Mouse (Mus musculus): ENCODE measurements around the gene Hcn2.

GRCm38 (mm10) chr10:79669576-79670057 is 46.8 kb upstream of the Hcn2 start:
- TF ChIP-seq CTCF (IDR thresholded peaks at IDR 0.05; ENCODE audit: borderline replicate concordance, insufficient read depth, low read depth, low read length): no peak
- TF ChIP-seq POLR2A (IDR thresholded peaks at IDR 0.05; ENCODE audit: borderline replicate concordance, insufficient read depth, low read length): peak; percentile 15; the same call in 1 of the 2 replicates
